Mouse (Mus musculus) hindbrain, embryonic 16.5 days (tissue): ENCODE measurements at regions not wholly inside any gene's neighbourhood (a gene's known extent, or its start where the extent isn't known, plus 50 kb on each side); places are given as distances from the start of the nearest gene placed in this dataset.

ENCODE experiments used
- ATAC-seq: fragments of 200-750 bp; cut with Nextera tagmentation; 2 replicates; pipeline ENCODE4 v1.8.0; 2017; ENCODE audit warnings: moderate TSS enrichment, moderate library complexity
- H3K27ac ChIP-seq: fragments of 300-500 bp; sonication (generic); 2 replicates; pipeline ENCODE4 v1.5.1; 2014; ENCODE audit warnings: low read depth, mild to moderate bottlenecking, control low read depth, low read length, moderate library complexity
- H3K27me3 ChIP-seq: fragments of 300-500 bp; sonication (generic); replicated peaks from 2 replicates; pipeline ENCODE4 v1.6.1; 2014; ENCODE audit warnings: low read length; ENCODE audit not compliant: control insufficient read depth, insufficient read depth
- H3K36me3 ChIP-seq: fragments of 300-500 bp; sonication (generic); 2 replicates; pipeline ENCODE4 v1.6.1; 2014; ENCODE audit warnings: mild to moderate bottlenecking, low read length, moderate library complexity, mixed read lengths; ENCODE audit not compliant: control insufficient read depth, insufficient read depth
- H3K4me1 ChIP-seq: fragments of 300-500 bp; sonication (generic); 2 replicates; pipeline ENCODE4 v1.6.1; 2014; ENCODE audit warnings: low read depth, low read length; ENCODE audit not compliant: control insufficient read depth, insufficient read depth
- H3K4me2 ChIP-seq: fragments of 300-500 bp; sonication (generic); 2 replicates; pipeline ENCODE4 v1.6.1; 2014; ENCODE audit warnings: mild to moderate bottlenecking, low read length, control low read depth, moderate library complexity
- H3K4me3 ChIP-seq: fragments of 300-500 bp; sonication (generic); 2 replicates; pipeline ENCODE4 v1.5.1; 2014; ENCODE audit warnings: mild to moderate bottlenecking, low read length, control low read depth, moderate library complexity
- H3K9ac ChIP-seq: fragments of 300-500 bp; sonication (generic); 2 replicates; pipeline ENCODE4 v1.6.1; 2014; ENCODE audit warnings: low read depth, mild to moderate bottlenecking, control low read depth, low read length, moderate library complexity
- H3K9me3 ChIP-seq: fragments of 300-500 bp; sonication (generic); 2 replicates; pipeline ENCODE4 v1.6.1; 2014; ENCODE audit warnings: mild to moderate bottlenecking, low read length, moderate library complexity; ENCODE audit not compliant: control insufficient read depth
- WGBS: fragments of 180-500 bp; shearing (Covaris S2); extraction: QIAGEN DNeasy Blood & Tissue Kit; methylation state at CpG from one replicate; pipeline ENCODE4 v1.1.7; 2014; 5-methylcytosine and 5-hydroxymethylcytosine counted together

GRCm38 (mm10) chr2:71633471-71633870 lies 86.9 kb upstream of the Dlx2 start:
- no peak for ATAC-seq
- H3K9me3 ChIP-seq, result no peaks in the 10 kb centered on the region
- H3K27ac ChIP-seq, result no peak overlapping the region
- H3K4me2 ChIP-seq, result no peak overlapping the region
- peaks cover 21% of the 10 kb centered on the region for H3K4me1 ChIP-seq
- 72% methylated on average over 6 of the region's 6 CpGs for WGBS
- no peak overlapping the region for H3K9ac ChIP-seq
- no peaks in the 10 kb centered on the region for H3K27me3 ChIP-seq
- H3K4me3 ChIP-seq, result no peak overlapping the region
- no peaks in the 10 kb centered on the region for H3K36me3 ChIP-seq

GRCm38 (mm10) chr2:71634471-71634870 lies 87.9 kb upstream of the Dlx2 start:
- H3K27ac ChIP-seq, result no peak overlapping the region
- H3K9ac ChIP-seq, result no peak overlapping the region
- H3K4me2 ChIP-seq, result no peak overlapping the region
- H3K9me3 ChIP-seq, result no peaks in the 10 kb centered on the region
- H3K4me3 ChIP-seq, result no peak overlapping the region
- H3K27me3 ChIP-seq, result no peaks in the 10 kb centered on the region
- ATAC-seq, result no peak
- WGBS, result 84% methylated on average over 3 of the region's 3 CpGs
- no peaks in the 10 kb centered on the region for H3K36me3 ChIP-seq
- H3K4me1 ChIP-seq, result peaks cover 11% of the 10 kb centered on the region

GRCm38 (mm10) chr2:71636134-71636533 lies 89.6 kb upstream of the Dlx2 start:
- Histone ChIP-seq H3K4me1 (0 out of 2 replicates have a peak, but pooled peaks cover 3% of the 10 kb centered on the region), H3K4me3 (no peak overlapping the region), H3K4me2 (no peak overlapping the region), H3K36me3 (no peaks in the 10 kb centered on the region), H3K27ac (no peak overlapping the region), H3K27me3 (no peaks in the 10 kb centered on the region), H3K9me3 (no peaks in the 10 kb centered on the region; the same call in 1 of the 2 replicates), H3K9ac (no peak overlapping the region)
- 76% methylated on average over 4 of the region's 4 CpGs for WGBS
- 0 out of 2 replicates have a peak, but pooled peaks have one; percentile 34 for ATAC-seq

- no peaks in the 10 kb centered on the region for H3K36me3 ChIP-seq
- H3K9me3 ChIP-seq, result no peaks in the 10 kb centered on the region; the same call in none of the 2 replicates
These were observed 90.0 kb upstream of the Dlx2 start for GRCm38 (mm10) chr2:71636590-71636989.

GRCm38 (mm10) chr2:71640251-71640650 lies 93.7 kb upstream of the Dlx2 start:
- no peak overlapping the region for H3K4me3 ChIP-seq
- no peaks in the 10 kb centered on the region for H3K27me3 ChIP-seq
- no peak for ATAC-seq
- 0 out of 2 replicates have a peak, but pooled peaks cover 3% of the 10 kb centered on the region for H3K4me1 ChIP-seq
- H3K4me2 ChIP-seq, result no peak overlapping the region
- no peak overlapping the region for H3K27ac ChIP-seq
- H3K9ac ChIP-seq, result no peak overlapping the region
- no peaks in the 10 kb centered on the region for H3K36me3 ChIP-seq
- no peaks in the 10 kb centered on the region; the same call in none of the 2 replicates for H3K9me3 ChIP-seq
- WGBS, result 83% methylated on average over 5 of the region's 5 CpGs

More at GRCm38 (mm10) chr2:71636590-71636989, 90.0 kb upstream of the Dlx2 start:
- Histone ChIP-seq H3K4me2 (no peak overlapping the region), H3K4me3 (no peak overlapping the region), H3K4me1 (0 out of 2 replicates have a peak, but pooled peaks cover 3% of the 10 kb centered on the region), H3K9ac (no peak overlapping the region), H3K27me3 (no peaks in the 10 kb centered on the region), H3K27ac (no peak overlapping the region)
- ATAC-seq, result 0 out of 2 replicates have a peak, but pooled peaks have one; percentile 74
- WGBS, result 30% methylated on average over 4 of the region's 4 CpGs

- H3K36me3 ChIP-seq, result no peaks in the 10 kb centered on the region
These were observed 97.5 kb upstream of the Dlx2 start for GRCm38 (mm10) chr2:71644038-71644470.

GRCm38 (mm10) chr2:71647914-71648497 lies 97.4 kb upstream of the Itga6 start:
- H3K27ac ChIP-seq, result no peak overlapping the region
- no peaks in the 10 kb centered on the region for H3K9me3 ChIP-seq
- H3K9ac ChIP-seq, result no peak overlapping the region
- no peak overlapping the region for H3K4me3 ChIP-seq
- no peak overlapping the region for H3K4me2 ChIP-seq
- peaks cover 12% of the 10 kb centered on the region for H3K4me1 ChIP-seq
- no peaks in the 10 kb centered on the region for H3K27me3 ChIP-seq
- peak; percentile 63; the same call in 1 of the 2 replicates for ATAC-seq
- WGBS, result 64% methylated on average over 14 of the region's 14 CpGs
- H3K36me3 ChIP-seq, result no peaks in the 10 kb centered on the region

More at GRCm38 (mm10) chr2:71644038-71644470, 97.5 kb upstream of the Dlx2 start:
- H3K27me3 ChIP-seq, result no peaks in the 10 kb centered on the region
- no peak overlapping the region for H3K4me2 ChIP-seq
- WGBS, result 59% methylated on average over 6 of the region's 6 CpGs
- H3K4me1 ChIP-seq, result 0 out of 2 replicates have a peak, but pooled peaks cover 3% of the 10 kb centered on the region
- H3K27ac ChIP-seq, result no peak overlapping the region
- H3K4me3 ChIP-seq, result no peak overlapping the region
- no peaks in the 10 kb centered on the region; the same call in none of the 2 replicates for H3K9me3 ChIP-seq
- no peak overlapping the region for H3K9ac ChIP-seq
- no peak for ATAC-seq

- WGBS, result 15% methylated on average over 2 of the region's 2 CpGs
- peak overlapping the region; percentile 21 for H3K27ac ChIP-seq
- no peaks in the 10 kb centered on the region for H3K9me3 ChIP-seq
- H3K9ac ChIP-seq, result no peak overlapping the region
- ATAC-seq, result no peak
- no peak overlapping the region for H3K4me2 ChIP-seq
- no peak overlapping the region for H3K4me3 ChIP-seq
- no peaks in the 10 kb centered on the region for H3K27me3 ChIP-seq
- H3K36me3 ChIP-seq, result no peaks in the 10 kb centered on the region
- peaks cover 21% of the 10 kb centered on the region for H3K4me1 ChIP-seq
These were observed 93.8 kb upstream of the Itga6 start for GRCm38 (mm10) chr2:71651662-71652061.

- Histone ChIP-seq H3K27ac (peak overlapping the region; percentile 21), H3K4me1 (peaks cover 21% of the 10 kb centered on the region), H3K9me3 (no peaks in the 10 kb centered on the region), H3K9ac (no peak overlapping the region), H3K36me3 (no peaks in the 10 kb centered on the region), H3K27me3 (no peaks in the 10 kb centered on the region), H3K4me3 (no peak overlapping the region), H3K4me2 (no peak overlapping the region)
- 10% methylated on average over 9 of the region's 9 CpGs for WGBS
- 0 out of 2 replicates have a peak, but pooled peaks have one; percentile 28 for ATAC-seq
These were observed 93.1 kb upstream of the Itga6 start for GRCm38 (mm10) chr2:71652261-71652801.
